11 mouse cellular contexts compared by ENCODE assay signal in genomic region chr17:30368559-30368958, GRCm38 (mm10).
A peak's percentile ranks its signal among the peaks of the same experiment; 100 is the strongest.
DNase-seq lines count a peak whose midpoint lies in the region; ATAC-seq lines count a peak whose summit lies in the region.
"Had no signal": no experiment of that assay in that cellular context is flagged by ENCODE, and none has a peak within 500 bp of the region (broad histone marks: within the 10 kb centered on the region; RNA-seq: fewer than 3 reads in every experiment).

No protein-coding gene starts in this region.

- H3K4me2 ChIP-seq in midbrain, embryonic 12.5 days (replicated peaks) = no peak overlapping the region
- no peak overlapping the region for H3K4me2 ChIP-seq in midbrain, embryonic 16.5 days (ENCODE audit: low read length)
- H3K4me2 ChIP-seq in hindbrain, embryonic 16.5 days (ENCODE audit: low read length) = no peak overlapping the region
- H3K4me2 ChIP-seq: heart, embryonic 13.5 days; intestine, embryonic 15.5 days; liver, embryonic 13.5 days had no signal

- H3K36me3 ChIP-seq in midbrain, embryonic 12.5 days = no peaks in the 10 kb centered on the region
- no peaks in the 10 kb centered on the region for H3K36me3 ChIP-seq in midbrain, embryonic 16.5 days (ENCODE audit: control insufficient read depth, insufficient read depth, low read length)
- no peaks in the 10 kb centered on the region for H3K36me3 ChIP-seq in forebrain, embryonic 10.5 days (replicated peaks)
- H3K36me3 ChIP-seq in hindbrain, embryonic 16.5 days (ENCODE audit: control insufficient read depth, insufficient read depth, low read length) = no peaks in the 10 kb centered on the region
- H3K36me3 ChIP-seq: heart, embryonic 13.5 days; intestine, embryonic 15.5 days; liver, embryonic 13.5 days had no signal

- H3K9ac ChIP-seq in midbrain, embryonic 12.5 days (replicated peaks) = no peak overlapping the region
- no peak overlapping the region for H3K9ac ChIP-seq in midbrain, embryonic 16.5 days (ENCODE audit: low read depth, low read length)
- no peak overlapping the region for H3K9ac ChIP-seq in hindbrain, embryonic 16.5 days (ENCODE audit: low read depth, low read length)
- H3K9ac ChIP-seq: heart, embryonic 13.5 days; intestine, embryonic 15.5 days; liver, embryonic 13.5 days had no signal

- H3K4me3 ChIP-seq in midbrain, embryonic 12.5 days = no peak overlapping the region
- H3K4me3 ChIP-seq in midbrain, embryonic 16.5 days (ENCODE audit: low read depth, low read length) = no peak overlapping the region
- H3K4me3 ChIP-seq in forebrain, embryonic 10.5 days = no peak overlapping the region
- H3K4me3 ChIP-seq in hindbrain, embryonic 16.5 days (ENCODE audit: low read length) = no peak overlapping the region
- H3K4me3 ChIP-seq: heart, embryonic 13.5 days; intestine, embryonic 15.5 days; liver, embryonic 13.5 days had no signal

- peaks cover 33% of the 10 kb centered on the region for H3K4me1 ChIP-seq in midbrain, embryonic 12.5 days
- peaks cover 28% of the 10 kb centered on the region for H3K4me1 ChIP-seq in midbrain, embryonic 16.5 days (ENCODE audit: control insufficient read depth, insufficient read depth, low read length)
- peaks cover 55% of the 10 kb centered on the region for H3K4me1 ChIP-seq in forebrain, embryonic 10.5 days
- peaks cover 4% of the 10 kb centered on the region for H3K4me1 ChIP-seq in hindbrain, embryonic 16.5 days (ENCODE audit: control insufficient read depth, insufficient read depth, low read depth, low read length)
- H3K4me1 ChIP-seq: intestine, embryonic 15.5 days; liver, embryonic 13.5 days had no signal

- ATAC-seq in midbrain, embryonic 12.5 days (ENCODE audit: low FRiP score, low read depth) = no peak
- ATAC-seq in midbrain, embryonic 16.5 days = no peak
- ATAC-seq in hindbrain, embryonic 16.5 days = no peak
- ATAC-seq in erythroblast, adult 5-6 weeks (replicated peaks; ENCODE audit: low FRiP score, poor library complexity, severe bottlenecking) = no peak
- ATAC-seq: intestine, embryonic 15.5 days had no signal

- H3K9me3 ChIP-seq in midbrain, embryonic 12.5 days = no peaks in the 10 kb centered on the region
- H3K9me3 ChIP-seq in midbrain, embryonic 16.5 days (replicated peaks; ENCODE audit: control insufficient read depth, low read length, poor library complexity, severe bottlenecking) = no peaks in the 10 kb centered on the region
- no peaks in the 10 kb centered on the region for H3K9me3 ChIP-seq in forebrain, embryonic 10.5 days
- no peaks in the 10 kb centered on the region for H3K9me3 ChIP-seq in hindbrain, embryonic 16.5 days (ENCODE audit: control insufficient read depth, low read length)
- H3K9me3 ChIP-seq: heart, embryonic 13.5 days; intestine, embryonic 15.5 days; liver, embryonic 13.5 days had no signal

- no peaks in the 10 kb centered on the region for H3K27me3 ChIP-seq in midbrain, embryonic 12.5 days
- H3K27me3 ChIP-seq in midbrain, embryonic 16.5 days (ENCODE audit: control insufficient read depth, insufficient read depth, low read depth, low read length) = no peaks in the 10 kb centered on the region
- peaks cover 13% of the 10 kb centered on the region for H3K27me3 ChIP-seq in forebrain, embryonic 10.5 days (ENCODE audit: poor library complexity, severe bottlenecking)
- H3K27me3 ChIP-seq in hindbrain, embryonic 16.5 days (replicated peaks; ENCODE audit: control insufficient read depth, insufficient read depth, low read length) = no peaks in the 10 kb centered on the region
- H3K27me3 ChIP-seq: heart, embryonic 13.5 days; intestine, embryonic 15.5 days; liver, embryonic 13.5 days had no signal

- 37% methylated on average over 2 of the region's 2 CpGs for WGBS in midbrain, embryonic 12.5 days
- WGBS in midbrain, embryonic 16.5 days = 25% methylated on average over 2 of the region's 2 CpGs
- 35% methylated on average over 2 of the region's 2 CpGs for WGBS in forebrain, embryonic 10.5 days
- WGBS in hindbrain, embryonic 16.5 days = 27% methylated on average over 2 of the region's 2 CpGs

- H3K27ac ChIP-seq in midbrain, embryonic 12.5 days (replicated peaks) = peak overlapping the region; percentile 56
- no peak overlapping the region for H3K27ac ChIP-seq in midbrain, embryonic 16.5 days (ENCODE audit: low read length)
- H3K27ac ChIP-seq in forebrain, embryonic 10.5 days = peak overlapping the region; percentile 70; the same call in 1 of the 2 replicates
- H3K27ac ChIP-seq in hindbrain, embryonic 16.5 days (ENCODE audit: low read depth, low read length) = peak overlapping the region; percentile 44; the same call in 1 of the 2 replicates
- H3K27ac ChIP-seq: heart, embryonic 13.5 days; intestine, embryonic 15.5 days; liver, embryonic 13.5 days had no signal

- no peak for DNase-seq in forebrain, embryonic 10.5 days (ENCODE audit: extremely low spot score, low spot score)
- no peak for DNase-seq in urinary bladder, postnatal 36 days (ENCODE audit: low spot score in 2 of 2)
- DNase-seq in left cerebral cortex, adult 9 months (ENCODE audit: low spot score in 2 of 2) = no peak
- DNase-seq: kidney, postnatal 36 days; liver, embryonic 13.5 days had no signal
